In the genomic region with DNA sequence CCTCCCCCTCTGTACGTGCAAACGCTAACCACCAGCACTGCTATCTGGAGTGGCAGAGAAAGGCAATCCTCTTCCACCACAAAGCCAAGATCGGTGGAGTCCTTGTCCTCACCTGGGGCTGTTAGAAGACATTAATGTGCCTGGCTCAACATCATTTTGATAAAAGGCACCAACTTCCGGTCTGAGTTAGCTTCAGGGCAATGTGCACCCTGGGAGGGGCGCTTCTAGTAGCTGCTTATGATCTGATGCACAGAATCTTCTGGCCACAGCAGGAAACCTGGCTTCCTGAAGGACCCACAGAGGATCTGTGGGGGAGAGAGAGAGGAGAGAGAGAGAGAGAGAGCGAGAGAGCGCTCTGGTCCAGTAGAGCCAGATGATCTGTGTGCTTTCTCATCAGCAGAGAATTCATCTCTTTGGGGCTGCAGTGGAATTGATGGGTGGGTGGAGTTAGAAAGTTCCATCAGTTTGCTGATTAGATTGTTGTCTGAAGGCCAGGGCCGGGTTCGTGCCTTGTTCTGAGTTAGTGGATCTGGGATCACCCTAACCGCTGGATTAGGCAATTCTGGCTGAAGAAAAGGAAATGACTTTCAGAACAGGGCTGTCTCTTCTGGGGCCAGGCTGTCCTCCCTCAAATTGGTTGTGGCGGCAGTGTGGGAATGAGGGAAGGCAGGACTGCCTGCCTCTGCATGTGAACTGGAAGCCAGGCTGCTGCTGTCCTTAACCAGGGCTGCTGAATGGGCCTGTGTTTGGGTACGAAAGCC, we compare ENCODE assay signal across 7 mouse cellular contexts.
DNase-seq lines count a peak whose midpoint lies in the region; ATAC-seq and TF ChIP-seq lines count a peak whose summit lies in the region.

No protein-coding gene starts in this region.

- intact Hi-C loops in heart, postnatal 14 days (cut with DNase I), result no loop called here

- H3K27ac ChIP-seq in liver, postnatal 0 days (ENCODE audit: low read depth), result no peak overlapping the region
- H3K27ac ChIP-seq in hindbrain, embryonic 16.5 days (ENCODE audit: low read depth, low read length), result no peak overlapping the region

- H3K36me3 ChIP-seq in liver, postnatal 0 days (replicated peaks; ENCODE audit: insufficient read depth, low read length), result no peaks in the 10 kb centered on the region
- H3K36me3 ChIP-seq in hindbrain, embryonic 16.5 days (ENCODE audit: control insufficient read depth, insufficient read depth, low read length), result no peaks in the 10 kb centered on the region

- H3K9ac ChIP-seq in liver, postnatal 0 days (replicated peaks), result no peak overlapping the region
- H3K9ac ChIP-seq in hindbrain, embryonic 16.5 days (ENCODE audit: low read depth, low read length), result no peak overlapping the region

- no peaks in the 10 kb centered on the region; the same call in 1 of the 2 replicates for H3K9me3 ChIP-seq in liver, postnatal 0 days (ENCODE audit: low read length)
- H3K9me3 ChIP-seq in hindbrain, embryonic 16.5 days (ENCODE audit: control insufficient read depth, low read length), result no peaks in the 10 kb centered on the region

- no peak overlapping the region for H3K4me2 ChIP-seq in liver, postnatal 0 days (ENCODE audit: low read depth, low read length)
- no peak overlapping the region for H3K4me2 ChIP-seq in hindbrain, embryonic 16.5 days (ENCODE audit: low read length)

- TF ChIP-seq CTCF in liver, postnatal 0 days (IDR thresholded peaks at IDR 0.05; ENCODE audit: low read depth), result no peak

- WGBS in liver, postnatal 0 days (ENCODE audit: insufficient replicate concordance), result 23% methylated on average over 10 of the region's 12 CpGs
- 66% methylated on average over 10 of the region's 12 CpGs for WGBS in hindbrain, embryonic 16.5 days

- DNase-seq in urinary bladder, postnatal 36 days (ENCODE audit: low spot score in 2 of 2), result peak; percentile 28 to 54
- no peak for DNase-seq in urinary bladder, adult 2 months (ENCODE audit: low spot score)
- peak; percentile 33 to 35 for DNase-seq in heart, postnatal 14 days
- no peak for DNase-seq in liver, postnatal 0 days
- no peak for DNase-seq in frontal cortex, postnatal 36 days (ENCODE audit: low spot score in 2 of 2)
- no peak for DNase-seq in layer of hippocampus, postnatal 14 days (ENCODE audit: low spot score in 2 of 2)

- no peaks in the 10 kb centered on the region; the same call in none of the 2 replicates for H3K4me1 ChIP-seq in liver, postnatal 0 days (ENCODE audit: insufficient read depth)
- peaks cover 3% of the 10 kb centered on the region; the same call in 1 of the 2 replicates for H3K4me1 ChIP-seq in hindbrain, embryonic 16.5 days (ENCODE audit: control insufficient read depth, insufficient read depth, low read depth, low read length)

- no peak for TF ChIP-seq EP300 in liver, postnatal 0 days (IDR thresholded peaks at IDR 0.05; ENCODE audit: low read depth)

- H3K4me3 ChIP-seq in liver, postnatal 0 days (ENCODE audit: low read depth, low read length), result no peak overlapping the region
- H3K4me3 ChIP-seq in hindbrain, embryonic 16.5 days (ENCODE audit: low read length), result no peak overlapping the region

- H3K27me3 ChIP-seq in liver, postnatal 0 days (ENCODE audit: insufficient read depth, low read length), result no peaks in the 10 kb centered on the region
- H3K27me3 ChIP-seq in hindbrain, embryonic 16.5 days (replicated peaks; ENCODE audit: control insufficient read depth, insufficient read depth, low read length), result no peaks in the 10 kb centered on the region

- ATAC-seq in liver, postnatal 0 days, result peak; percentile 51; the same call in 1 of the 2 replicates
- ATAC-seq in hindbrain, embryonic 16.5 days, result no peak

Comparison
In these comparisons a context has a peak if more than half of its experiments do, and no peak if none do; other contexts are left out.
1. DNase-seq: peak in urinary bladder, postnatal 36 days (2 of 2) and heart, postnatal 14 days (2 of 2); none in urinary bladder, adult 2 months (single experiment), liver, postnatal 0 days (single experiment), frontal cortex, postnatal 36 days (0 of 2) and layer of hippocampus, postnatal 14 days (0 of 2).